Mouse (Mus musculus) brain, embryonic 14.5 days (tissue): ENCODE results near the gene Ugt1a5.

Experiments
- CTCF ChIP-seq: fragments of 200-500 bp; IDR thresholded peaks from 2 replicates; pipeline ENCODE4 v1.5.1; 2012; ENCODE audit warnings: inconsistent platforms, mild to moderate bottlenecking, moderate library complexity, borderline replicate concordance; ENCODE audit not compliant: insufficient read depth, insufficient read length; ENCODE audit errors: extremely low read depth
- POLR2A ChIP-seq: fragments of 200-500 bp; IDR thresholded peaks from 2 replicates; pipeline ENCODE4 v1.6.1; 2012; ENCODE audit warnings: mild to moderate bottlenecking, inconsistent platforms, borderline replicate concordance; ENCODE audit not compliant: poor library complexity, insufficient read depth, insufficient read length, severe bottlenecking; ENCODE audit errors: extremely low read depth

- no peak for TF ChIP-seq POLR2A
- no peak for TF ChIP-seq CTCF
Observed at GRCm38 (mm10) chr1:88232664-88233380, 67.0 kb downstream of the Ugt1a5 start.
